Mouse (Mus musculus) heart, adult 2 months (tissue): Measurements from ENCODE around the gene Popdc2. TPM values are rescaled to one million over a fixed set of nuclear protein-coding genes. Genes with fewer than 3 reads are reported as not detected.

Source experiments
- DNase-seq, 2 experiments: peaks; one replicate each; pipeline ENCODE4 v3.0.0; 2021
- H3K27ac ChIP-seq: fragments of 200-600 bp; 2 replicates; pipeline ENCODE4 v1.8.1; 2022
- H3K27me3 ChIP-seq: fragments of 200-500 bp; 2 replicates; pipeline ENCODE4 v1.6.1; 2012; ENCODE audit warnings: mild to moderate bottlenecking, low read length, inconsistent platforms, mixed read lengths; ENCODE audit not compliant: control insufficient read depth, insufficient read depth
- H3K36me3 ChIP-seq: fragments of 200-500 bp; 2 replicates; pipeline ENCODE4 v1.6.1; 2012; ENCODE audit warnings: low read length, inconsistent platforms; ENCODE audit not compliant: control insufficient read depth, insufficient read depth
- H3K4me1 ChIP-seq: fragments of 200-500 bp; 2 replicates; pipeline ENCODE4 v1.6.1; 2011; ENCODE audit warnings: low read length; ENCODE audit not compliant: control insufficient read depth, insufficient read depth
- H3K4me3 ChIP-seq: fragments of 200-600 bp; 2 replicates; pipeline ENCODE4 v1.8.1; 2022
- H3K79me2 ChIP-seq: fragments of 200-500 bp; replicated peaks from 2 replicates; pipeline ENCODE4 v1.6.1; 2012; ENCODE audit warnings: mild to moderate bottlenecking, inconsistent platforms, low read length, moderate library complexity, mixed read lengths; ENCODE audit not compliant: control insufficient read depth, insufficient read depth
- H3K9ac ChIP-seq: fragments of 200-500 bp; 2 replicates; pipeline ENCODE4 v1.6.1; 2012; ENCODE audit warnings: low read depth, mild to moderate bottlenecking, control low read depth, inconsistent platforms, low read length, mixed read lengths
- CTCF ChIP-seq: fragments of 200-600 bp; IDR thresholded peaks from 2 replicates; pipeline ENCODE4 v1.8.1; 2022; ENCODE audit warnings: antibody characterized with exemption, mild to moderate bottlenecking, moderate library complexity
- EP300 ChIP-seq: fragments of 200-500 bp; IDR thresholded peaks from 2 replicates; pipeline ENCODE4 v1.6.1; 2011; ENCODE audit warnings: low read depth, low read length, control low read depth; ENCODE audit not compliant: insufficient read depth
- POLR2A ChIP-seq: fragments of 200-500 bp; IDR thresholded peaks from 2 replicates; pipeline ENCODE4 v1.6.1; 2011; ENCODE audit warnings: mild to moderate bottlenecking, low read depth, low read length, control low read depth; ENCODE audit not compliant: insufficient read depth
- WGBS: fragments of 180-500 bp; shearing (Covaris S2); methylation state at CpG from one replicate; pipeline ENCODE4 v1.1.7; 2018; 5-methylcytosine and 5-hydroxymethylcytosine counted together
- intact Hi-C: fragments of 180-260 bp; cut with DNase I; formaldehyde crosslinking; loops from one replicate; pipeline ENCODE4 v1.15.1; 2025
- polyA plus RNA-seq: library from polyadenylated mRNA; depleted of rRNA; stranded (reverse); fragments of >200 nt; gene quantifications from 2 replicates; pipeline ENCODE4 v1.2.3, GENCODE M21; 2012
- total RNA-seq, 2 experiments: library from RNA; stranded (reverse); gene quantifications; 2 replicates each; pipeline ENCODE4 v1.2.3; 2021

The Popdc2 gene
- total and polyA plus RNA-seq, 3 experiments: 462 to 695 (median 476) TPM

DNA sequence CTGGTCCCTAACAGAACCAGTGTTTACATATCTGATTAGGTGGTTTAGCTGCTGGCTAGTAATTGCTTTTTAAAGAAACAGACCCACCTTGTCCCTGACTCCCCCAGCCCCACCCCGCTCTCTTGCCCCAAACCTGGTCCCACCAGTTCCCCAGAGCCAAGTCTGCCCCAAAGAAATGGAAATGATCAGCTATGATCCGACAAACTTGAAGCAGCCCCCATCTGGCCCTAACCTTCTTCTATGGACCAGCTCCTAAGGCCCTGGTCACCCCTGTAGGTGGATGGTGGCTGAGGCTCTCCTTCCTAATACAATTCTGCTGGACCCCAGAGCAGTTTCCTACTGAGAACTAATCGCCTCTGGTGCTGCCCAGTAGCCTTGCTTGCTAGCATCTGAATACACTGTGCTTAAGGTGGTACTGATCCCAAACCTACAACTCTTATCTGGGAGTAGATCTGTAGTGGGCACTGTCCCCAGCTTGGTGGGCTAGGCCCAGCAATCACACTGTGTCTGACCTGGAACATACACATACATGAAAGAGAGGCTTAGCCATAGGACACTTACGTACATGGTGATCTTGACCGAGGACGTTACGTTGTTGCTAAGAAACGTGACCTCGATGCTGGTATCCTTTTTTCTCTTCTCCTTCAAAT is 38.4 kb downstream of the Popdc2 start:
- DNase-seq: no peak
- Histone ChIP-seq H3K27ac (peak overlapping the region; percentile 75), H3K4me1 (peaks cover 1% of the 10 kb centered on the region; the same call in 1 of the 2 replicates), H3K27me3 (no peaks in the 10 kb centered on the region), H3K4me3 (no peak overlapping the region), H3K79me2 (no peaks in the 10 kb centered on the region), H3K9ac (no peak overlapping the region), H3K36me3 (no peaks in the 10 kb centered on the region)
- WGBS: 85% methylated on average over 9 of the region's 9 CpGs
- intact Hi-C loops: no loop called here
- TF ChIP-seq CTCF: no peak
- no peak for TF ChIP-seq POLR2A
- TF ChIP-seq EP300: no peak

DNA sequence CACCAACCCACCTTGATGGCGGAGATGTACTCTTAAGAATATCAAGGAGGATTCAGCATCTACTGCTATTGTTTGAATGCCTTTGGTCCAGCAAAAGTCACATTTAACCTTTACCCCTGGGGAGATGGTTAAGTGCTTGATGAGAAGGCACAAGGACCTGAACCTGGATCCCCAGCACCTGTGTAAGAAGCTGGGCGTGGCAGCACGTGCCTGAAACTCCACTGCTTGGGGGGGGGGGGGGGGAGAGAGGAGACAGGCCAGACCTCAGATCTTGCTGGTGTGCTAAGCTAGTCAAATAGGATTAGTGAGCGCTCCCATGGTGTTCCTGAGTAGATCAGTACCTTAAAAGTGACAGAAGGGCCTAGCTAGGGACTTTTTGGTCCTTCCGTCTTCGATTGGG is 39.5 kb downstream of the Popdc2 start:
- H3K4me3 ChIP-seq: no peak overlapping the region
- H3K79me2 ChIP-seq: no peaks in the 10 kb centered on the region
- no peak overlapping the region for H3K27ac ChIP-seq
- 87% methylated on average over 6 of the region's 6 CpGs for WGBS
- H3K27me3 ChIP-seq: no peaks in the 10 kb centered on the region
- peaks cover 1% of the 10 kb centered on the region; the same call in 1 of the 2 replicates for H3K4me1 ChIP-seq
- no peak for DNase-seq
- intact Hi-C loops: no loop called here
- H3K36me3 ChIP-seq: no peaks in the 10 kb centered on the region
- no peak overlapping the region for H3K9ac ChIP-seq
- TF ChIP-seq EP300 (no peak), POLR2A (no peak), CTCF (no peak)

DNA sequence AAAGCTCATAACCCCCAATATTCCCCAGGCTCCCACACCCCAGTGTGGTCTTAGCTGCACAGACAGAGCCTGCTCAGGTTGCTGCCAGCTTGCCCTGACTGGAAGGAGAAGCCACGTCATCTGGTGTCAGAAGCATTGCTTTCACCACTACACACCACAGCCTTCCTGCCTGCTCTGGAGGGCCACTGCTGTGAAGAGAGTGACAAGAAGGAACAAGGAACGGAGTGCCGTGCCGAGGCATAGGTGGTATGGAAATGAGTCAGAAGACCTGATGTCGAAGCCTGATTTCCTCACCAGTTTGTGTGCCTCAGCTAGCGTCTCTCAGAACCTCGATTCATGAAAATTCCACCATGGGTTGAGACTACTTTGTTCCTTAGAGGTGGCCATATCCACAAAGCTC is 41.6 kb downstream of the Popdc2 start:
- Histone ChIP-seq H3K4me3 (no peak overlapping the region), H3K36me3 (no peaks in the 10 kb centered on the region), H3K4me1 (peaks cover 1% of the 10 kb centered on the region; the same call in 1 of the 2 replicates), H3K9ac (no peak overlapping the region), H3K27ac (no peak overlapping the region), H3K27me3 (no peaks in the 10 kb centered on the region), H3K79me2 (no peaks in the 10 kb centered on the region)
- DNase-seq: no peak
- no peak for TF ChIP-seq EP300
- TF ChIP-seq CTCF: no peak
- TF ChIP-seq POLR2A: no peak
- 89% methylated on average over 7 of the region's 7 CpGs for WGBS
- intact Hi-C loops: no loop called here

DNA sequence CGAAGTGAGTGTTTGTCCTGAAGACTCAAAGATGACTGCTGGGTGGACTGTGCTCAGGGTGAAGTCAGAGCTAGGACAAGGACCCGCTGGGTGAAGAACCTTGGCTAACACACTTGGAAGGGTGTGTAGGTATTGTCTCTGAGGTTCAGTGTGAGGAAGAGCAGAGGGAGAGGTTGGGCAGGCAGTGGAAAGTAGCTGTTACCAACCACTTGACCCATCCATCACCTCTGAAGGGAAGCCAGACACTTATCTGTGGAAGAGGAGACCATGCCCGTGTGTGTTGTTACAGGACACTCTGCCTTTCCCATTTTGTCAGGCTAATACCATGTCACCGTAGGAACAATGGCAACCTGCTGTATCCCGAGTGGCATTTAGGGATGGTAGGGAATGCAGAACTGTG is 44.3 kb downstream of the Popdc2 start:
- H3K27ac ChIP-seq: no peak overlapping the region
- no peak for TF ChIP-seq EP300
- no peak for TF ChIP-seq CTCF
- no peak for TF ChIP-seq POLR2A
- no peaks in the 10 kb centered on the region for H3K79me2 ChIP-seq
- H3K4me3 ChIP-seq: no peak overlapping the region
- H3K9ac ChIP-seq: no peak overlapping the region
- DNase-seq: no peak
- no peaks in the 10 kb centered on the region for H3K4me1 ChIP-seq
- no peaks in the 10 kb centered on the region for H3K27me3 ChIP-seq
- WGBS: 67% methylated on average over 5 of the region's 5 CpGs
- H3K36me3 ChIP-seq: no peaks in the 10 kb centered on the region
- intact Hi-C loops: no loop called here

DNA sequence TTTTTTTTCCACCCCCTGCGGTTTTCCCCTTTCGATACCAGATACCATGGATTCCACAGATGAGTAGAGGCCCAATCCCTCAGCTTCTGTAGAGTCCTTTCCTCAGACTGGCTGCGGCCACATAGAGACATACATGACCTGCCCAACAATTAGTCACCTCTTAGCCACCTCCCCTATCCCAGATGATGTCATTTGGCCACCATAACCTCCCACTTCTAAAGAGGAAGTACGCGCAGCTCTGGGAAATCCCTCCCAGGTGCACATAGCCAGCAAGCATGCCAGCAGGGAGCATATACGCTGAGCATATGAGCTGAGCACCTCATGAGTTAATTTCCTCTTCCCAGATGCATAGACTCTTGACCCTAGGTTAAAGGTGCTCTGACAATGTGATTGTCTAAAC is 44.7 kb downstream of the Popdc2 start:
- Histone ChIP-seq H3K4me1 (no peaks in the 10 kb centered on the region), H3K79me2 (no peaks in the 10 kb centered on the region), H3K4me3 (no peak overlapping the region), H3K36me3 (no peaks in the 10 kb centered on the region), H3K27me3 (no peaks in the 10 kb centered on the region), H3K9ac (no peak overlapping the region), H3K27ac (no peak overlapping the region)
- 67% methylated on average over 6 of the region's 6 CpGs for WGBS
- intact Hi-C loops: no loop called here
- DNase-seq: no peak
- TF ChIP-seq EP300: no peak
- no peak for TF ChIP-seq CTCF
- no peak for TF ChIP-seq POLR2A

DNA sequence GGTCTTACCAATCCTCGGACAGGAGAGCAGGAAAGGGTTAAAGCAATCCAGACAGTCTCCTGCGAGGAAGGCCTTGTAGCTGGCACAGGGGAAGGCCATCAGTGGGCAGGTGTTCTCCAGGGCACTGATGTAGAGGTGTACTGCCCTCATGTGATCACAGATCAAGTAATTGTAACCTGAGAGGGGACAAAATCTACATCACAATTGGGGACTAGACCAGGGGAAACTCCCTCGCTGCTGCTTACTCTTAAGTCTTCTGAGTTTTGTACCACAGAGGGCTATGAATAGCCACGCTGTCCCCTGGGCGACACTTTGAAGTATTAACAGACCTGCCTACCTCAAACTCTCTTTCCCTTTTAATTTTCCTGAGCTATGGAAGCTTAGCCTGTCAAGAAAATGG is 45.6 kb downstream of the Popdc2 start:
- Histone ChIP-seq H3K36me3 (no peaks in the 10 kb centered on the region), H3K27me3 (no peaks in the 10 kb centered on the region), H3K4me1 (no peaks in the 10 kb centered on the region), H3K79me2 (no peaks in the 10 kb centered on the region), H3K4me3 (no peak overlapping the region), H3K27ac (no peak overlapping the region), H3K9ac (no peak overlapping the region)
- intact Hi-C loops: no loop called here
- TF ChIP-seq CTCF: no peak
- no peak for TF ChIP-seq POLR2A
- DNase-seq: no peak
- 55% methylated on average over 5 of the region's 5 CpGs for WGBS
